Mouse (Mus musculus) neural tube, embryonic 14.5 days (tissue): ENCODE measurements at regions not wholly inside any gene's neighbourhood (a gene's known extent, or its start where the extent isn't known, plus 50 kb on each side); places are given as distances from the start of the nearest gene placed in this dataset.

Experiments
- ATAC-seq: fragments of 200-750 bp; cut with Nextera tagmentation; 2 replicates; pipeline ENCODE4 v1.8.0; 2017; ENCODE audit warnings: low read depth, mild to moderate bottlenecking, moderate TSS enrichment, moderate library complexity
- H3K27ac ChIP-seq: fragments of 300-500 bp; sonication (generic); 2 replicates; pipeline ENCODE4 v1.5.1; 2014; ENCODE audit warnings: low read depth, mild to moderate bottlenecking, control low read depth, low read length, moderate library complexity, mixed read lengths
- H3K27me3 ChIP-seq: fragments of 300-500 bp; sonication (generic); 2 replicates; pipeline ENCODE4 v1.6.1; 2014; ENCODE audit warnings: low read length; ENCODE audit not compliant: control insufficient read depth, insufficient read depth
- H3K36me3 ChIP-seq: fragments of 300-500 bp; sonication (generic); 2 replicates; pipeline ENCODE4 v1.6.1; 2014; ENCODE audit warnings: low read length, mixed read lengths; ENCODE audit not compliant: control insufficient read depth, insufficient read depth
- H3K4me1 ChIP-seq: fragments of 300-500 bp; sonication (generic); 2 replicates; pipeline ENCODE4 v1.6.1; 2014; ENCODE audit warnings: low read length; ENCODE audit not compliant: control insufficient read depth, insufficient read depth
- H3K4me2 ChIP-seq: fragments of 300-500 bp; sonication (generic); 2 replicates; pipeline ENCODE4 v1.6.1; 2014; ENCODE audit warnings: mild to moderate bottlenecking, low read depth, low read length, control low read depth
- H3K4me3 ChIP-seq: fragments of 300-500 bp; sonication (generic); 2 replicates; pipeline ENCODE4 v1.5.1; 2014; ENCODE audit warnings: low read depth, low read length, control low read depth, mixed read lengths
- H3K9ac ChIP-seq: fragments of 300-500 bp; sonication (generic); replicated peaks from 2 replicates; pipeline ENCODE4 v1.6.1; 2014; ENCODE audit warnings: low read depth, mild to moderate bottlenecking, control low read depth, low read length, mixed read lengths
- H3K9me3 ChIP-seq: fragments of 300-500 bp; sonication (generic); 2 replicates; pipeline ENCODE4 v1.6.1; 2016; ENCODE audit warnings: low read length; ENCODE audit not compliant: control insufficient read depth
- WGBS: fragments of 180-500 bp; shearing (Covaris S2); extraction: QIAGEN DNeasy Blood & Tissue Kit; methylation state at CpG from one replicate; pipeline ENCODE4 v1.1.7; 2014; 5-methylcytosine and 5-hydroxymethylcytosine counted together

DNA sequence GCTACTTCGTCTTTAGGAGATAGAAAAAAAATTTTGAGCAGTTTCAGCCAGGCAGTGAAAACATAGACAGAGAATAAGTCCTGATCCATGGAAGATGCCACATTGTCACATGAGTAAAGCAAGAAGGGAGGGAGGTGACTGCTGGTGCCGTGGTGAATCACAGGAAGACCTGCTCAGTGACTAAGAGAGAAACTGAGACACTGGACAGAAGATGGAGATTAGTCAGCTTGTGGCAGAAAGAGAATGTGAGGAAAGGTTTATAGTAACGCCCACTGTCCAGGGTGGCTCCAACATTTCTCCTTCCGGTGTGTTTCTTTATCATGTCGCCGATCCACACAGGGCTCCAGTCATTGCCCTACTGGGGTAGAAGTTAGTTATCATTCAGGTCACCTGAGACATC, 339.6 kb downstream of the Foxa2 start:
- ATAC-seq, result no peak

DNA sequence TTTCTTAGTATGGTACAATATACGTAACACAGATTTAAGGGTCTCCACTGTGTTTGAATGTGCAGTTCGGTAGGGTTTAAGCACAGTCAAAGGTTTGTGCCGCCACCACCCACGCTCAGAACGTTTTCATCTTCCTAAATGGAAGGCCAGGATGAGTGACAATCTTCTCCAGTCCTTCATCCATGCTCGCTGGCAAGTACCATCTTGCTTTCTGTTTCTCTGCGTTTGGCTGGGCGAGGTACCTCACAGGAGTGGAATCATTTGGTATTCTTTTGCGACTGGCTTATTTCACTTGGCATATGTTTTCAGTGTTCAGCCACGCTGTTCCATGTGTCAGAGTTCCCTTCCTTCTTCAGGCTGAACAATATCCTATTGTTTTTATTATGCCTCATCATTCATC, 342.3 kb downstream of the Pax1 start:
- Histone ChIP-seq H3K27me3 (no peaks in the 10 kb centered on the region), H3K36me3 (no peaks in the 10 kb centered on the region), H3K4me3 (no peak overlapping the region), H3K4me1 (no peaks in the 10 kb centered on the region), H3K9me3 (no peaks in the 10 kb centered on the region), H3K27ac (no peak overlapping the region), H3K9ac (no peak overlapping the region), H3K4me2 (no peak overlapping the region)
- ATAC-seq, result no peak
- WGBS, result 68% methylated on average over 10 of the region's 10 CpGs

More for the DNA sequence above, 339.6 kb downstream of the Foxa2 start:
- no peaks in the 10 kb centered on the region for H3K27me3 ChIP-seq
- H3K36me3 ChIP-seq, result no peaks in the 10 kb centered on the region
- no peaks in the 10 kb centered on the region for H3K9me3 ChIP-seq
- H3K4me2 ChIP-seq, result no peak overlapping the region
- H3K4me3 ChIP-seq, result no peak overlapping the region
- no peak overlapping the region for H3K9ac ChIP-seq
- WGBS, result 93% methylated on average over 6 of the region's 6 CpGs
- H3K4me1 ChIP-seq, result no peaks in the 10 kb centered on the region
- no peak overlapping the region for H3K27ac ChIP-seq

DNA sequence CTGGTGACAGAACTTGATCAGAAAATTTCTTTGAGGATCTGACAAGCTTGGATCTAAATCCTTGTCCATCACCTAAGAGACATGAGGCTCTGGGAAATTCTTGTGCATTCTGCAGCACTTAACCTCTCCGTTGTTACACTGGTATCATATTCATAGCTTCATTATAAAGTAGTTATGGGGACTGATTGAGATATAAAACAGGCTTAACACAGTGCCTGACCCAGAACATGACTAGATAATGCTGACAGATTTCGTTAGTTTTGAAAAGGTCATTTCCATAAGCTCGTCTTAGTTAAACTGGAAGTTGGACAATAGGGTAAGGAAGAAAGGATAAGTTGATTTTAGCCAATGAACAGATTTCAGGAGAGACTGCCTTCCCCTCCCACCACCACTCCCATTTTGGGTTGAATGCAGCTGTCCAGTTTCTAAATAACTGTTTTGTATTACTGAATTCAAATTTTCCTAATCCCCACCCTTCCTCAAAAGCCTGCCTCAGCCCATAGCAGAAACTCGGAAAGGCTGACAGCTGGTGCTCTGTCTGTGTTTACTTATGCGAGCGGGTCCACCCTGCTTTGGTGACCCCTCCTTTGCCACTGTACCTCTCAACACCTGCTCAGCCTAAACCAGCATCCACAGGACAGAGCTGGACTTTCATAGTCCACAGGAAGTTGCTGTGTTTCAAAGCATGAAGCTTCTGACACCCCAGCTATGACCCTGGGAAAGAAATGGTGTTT, 340.8 kb downstream of the Pax1 start:
- Histone ChIP-seq H3K4me2 (no peak overlapping the region), H3K9me3 (no peaks in the 10 kb centered on the region), H3K27me3 (no peaks in the 10 kb centered on the region), H3K4me3 (no peak overlapping the region), H3K36me3 (no peaks in the 10 kb centered on the region), H3K27ac (no peak overlapping the region), H3K9ac (no peak overlapping the region), H3K4me1 (no peaks in the 10 kb centered on the region)
- WGBS, result 60% methylated on average over 6 of the region's 6 CpGs
- no peak for ATAC-seq

DNA sequence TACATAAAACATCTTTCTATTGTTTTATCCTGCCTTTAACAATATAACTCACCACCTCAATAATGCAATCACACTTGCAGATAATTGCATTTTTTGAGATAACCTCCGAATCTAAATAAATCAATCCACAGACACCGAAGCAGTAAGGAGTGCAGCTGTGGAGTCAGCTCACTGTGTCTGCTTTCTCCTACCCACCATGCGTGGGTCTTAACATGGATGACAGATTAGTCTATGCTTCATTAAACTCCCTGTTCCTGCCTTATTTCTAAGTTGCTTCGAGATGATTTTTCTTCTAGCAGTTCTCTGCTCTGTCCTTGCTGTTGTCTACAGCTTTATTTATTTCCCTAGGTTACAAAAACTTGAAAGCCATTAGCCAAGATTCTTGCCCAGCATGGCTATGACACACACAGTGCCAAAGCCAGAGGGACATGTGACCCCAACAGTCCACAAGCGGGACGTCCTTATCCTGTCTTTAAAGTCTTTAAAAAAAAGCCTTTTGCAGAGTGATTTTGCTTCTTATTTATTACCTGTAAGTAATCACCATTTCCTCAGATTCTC, 337.9 kb downstream of the Pax1 start:
- Histone ChIP-seq H3K27ac (no peak overlapping the region), H3K4me2 (no peak overlapping the region), H3K36me3 (no peaks in the 10 kb centered on the region), H3K4me3 (no peak overlapping the region), H3K9me3 (no peaks in the 10 kb centered on the region), H3K27me3 (no peaks in the 10 kb centered on the region), H3K4me1 (no peaks in the 10 kb centered on the region), H3K9ac (no peak overlapping the region)
- WGBS, result 42% methylated on average over 6 of the region's 6 CpGs
- ATAC-seq, result 0 out of 2 replicates have a peak, but pooled peaks have one; percentile 24

DNA sequence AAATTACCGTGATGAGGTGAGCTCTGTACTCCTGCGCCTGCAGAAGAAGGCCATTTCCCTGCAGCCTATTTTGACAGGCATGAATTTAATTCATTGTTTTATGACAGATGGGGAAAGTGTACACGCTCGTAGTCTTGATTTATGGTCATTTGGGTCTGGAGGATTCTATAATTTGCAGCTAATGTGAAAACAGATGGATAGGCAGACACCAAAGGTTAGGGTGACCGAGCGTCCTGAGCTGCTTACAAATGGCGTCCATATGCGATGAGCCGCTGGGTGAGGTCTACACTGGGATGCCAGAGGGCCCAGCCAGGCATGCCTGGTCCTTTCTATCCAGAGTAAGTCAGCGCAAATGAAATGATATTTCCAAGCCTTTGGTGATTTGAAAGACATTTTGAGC, 330.2 kb downstream of the Pax1 start:
- 42% methylated on average over 10 of the region's 10 CpGs for WGBS
- Histone ChIP-seq H3K4me2 (no peak overlapping the region), H3K27ac (no peak overlapping the region), H3K36me3 (no peaks in the 10 kb centered on the region), H3K9ac (no peak overlapping the region), H3K4me1 (no peaks in the 10 kb centered on the region), H3K4me3 (no peak overlapping the region), H3K27me3 (no peaks in the 10 kb centered on the region), H3K9me3 (no peaks in the 10 kb centered on the region)
- ATAC-seq, result peak; percentile 68; the same call in 1 of the 2 replicates

DNA sequence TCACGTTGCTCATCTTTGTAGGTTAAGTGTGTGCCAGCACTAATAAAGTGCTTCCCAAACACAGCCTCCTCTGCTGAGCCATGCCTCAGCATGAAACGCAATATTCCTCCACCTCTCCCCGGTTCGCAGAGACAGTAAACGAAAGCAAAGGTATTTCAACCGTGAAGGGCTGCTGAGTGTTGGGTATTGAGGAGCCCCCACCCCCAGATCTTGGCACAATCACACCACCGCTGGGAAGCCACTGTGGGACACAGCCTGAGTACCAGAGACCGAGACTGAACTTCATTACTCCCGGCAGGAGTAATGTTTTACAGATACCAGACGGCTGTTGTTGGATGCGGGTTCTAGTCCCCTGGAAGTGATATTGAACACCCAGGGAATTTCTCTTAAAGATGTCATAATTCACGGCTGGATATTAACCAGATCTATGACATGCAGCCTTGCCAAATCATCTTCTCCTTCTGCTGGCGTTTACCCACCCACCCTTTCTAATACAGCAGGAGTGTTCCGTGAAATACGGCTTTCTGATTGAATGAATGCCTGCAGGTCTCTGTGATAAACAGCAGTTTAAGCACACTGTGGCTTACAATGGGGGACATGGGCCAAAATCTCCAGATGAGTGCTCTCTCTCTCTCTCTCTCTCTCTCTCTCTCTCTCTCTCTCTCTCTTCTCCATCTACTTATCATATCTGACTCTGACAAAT, 328.9 kb downstream of the Pax1 start:
- Histone ChIP-seq H3K36me3 (no peaks in the 10 kb centered on the region), H3K4me2 (no peak overlapping the region), H3K27ac (no peak overlapping the region), H3K27me3 (no peaks in the 10 kb centered on the region), H3K9ac (no peak overlapping the region), H3K9me3 (no peaks in the 10 kb centered on the region), H3K4me1 (no peaks in the 10 kb centered on the region), H3K4me3 (no peak overlapping the region)
- WGBS, result 38% methylated on average over 15 of the region's 15 CpGs
- ATAC-seq, result peak; percentile 80

DNA sequence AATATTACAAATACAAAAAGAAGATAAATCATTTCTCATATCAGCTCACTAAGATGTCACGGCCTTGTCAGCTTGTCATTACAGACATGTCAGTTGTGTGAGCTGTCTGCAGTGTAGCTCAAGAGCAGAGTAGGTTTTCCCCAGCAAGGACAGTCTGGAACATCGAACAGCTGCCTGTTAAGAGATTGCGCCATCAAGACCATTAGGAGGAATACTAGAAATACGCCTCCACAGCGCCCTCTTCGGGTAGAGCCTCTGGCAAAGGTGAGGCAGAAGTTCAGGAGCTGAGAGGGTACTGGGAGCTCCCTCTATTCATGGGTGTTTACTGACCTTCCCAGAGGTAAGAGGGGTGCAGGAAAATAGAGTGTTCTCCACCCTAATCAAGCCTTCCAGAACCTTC, 327.0 kb downstream of the Pax1 start:
- 21% methylated on average over 6 of the region's 6 CpGs for WGBS

DNA sequence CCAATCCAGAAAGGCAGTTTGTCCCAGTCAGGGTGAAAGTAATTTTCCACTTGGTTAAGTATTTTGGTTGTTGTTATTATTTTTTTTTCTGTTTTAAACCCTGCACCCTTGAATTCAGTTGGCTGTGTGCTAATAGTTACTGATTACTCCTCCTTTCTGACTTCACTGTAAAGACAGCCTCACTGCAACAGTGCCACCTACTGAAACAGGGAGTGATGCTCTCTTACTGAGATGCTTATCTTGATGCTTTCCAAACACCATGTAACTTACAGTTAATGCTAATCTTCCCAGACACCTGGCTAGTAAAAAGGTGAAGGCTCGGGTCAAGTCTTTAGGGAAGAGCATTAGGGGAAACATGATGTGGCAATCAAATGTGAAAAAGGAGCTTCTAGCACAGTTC, 294.9 kb downstream of the Pax1 start:
- 25% methylated on average over 1 of the region's 1 CpGs for WGBS
- Histone ChIP-seq H3K4me1 (no peaks in the 10 kb centered on the region), H3K9me3 (no peaks in the 10 kb centered on the region), H3K4me3 (no peak overlapping the region), H3K9ac (no peak overlapping the region), H3K27ac (no peak overlapping the region), H3K4me2 (no peak overlapping the region), H3K36me3 (no peaks in the 10 kb centered on the region), H3K27me3 (no peaks in the 10 kb centered on the region)
- ATAC-seq, result peak; percentile 60; the same call in 1 of the 2 replicates

More for the DNA sequence above, 327.0 kb downstream of the Pax1 start:
- H3K4me2 ChIP-seq, result no peak overlapping the region
- H3K9me3 ChIP-seq, result no peaks in the 10 kb centered on the region
- no peaks in the 10 kb centered on the region for H3K36me3 ChIP-seq
- no peak overlapping the region for H3K27ac ChIP-seq
- H3K27me3 ChIP-seq, result no peaks in the 10 kb centered on the region
- no peak for ATAC-seq
- no peak overlapping the region for H3K9ac ChIP-seq
- no peaks in the 10 kb centered on the region for H3K4me1 ChIP-seq
- no peak overlapping the region for H3K4me3 ChIP-seq

DNA sequence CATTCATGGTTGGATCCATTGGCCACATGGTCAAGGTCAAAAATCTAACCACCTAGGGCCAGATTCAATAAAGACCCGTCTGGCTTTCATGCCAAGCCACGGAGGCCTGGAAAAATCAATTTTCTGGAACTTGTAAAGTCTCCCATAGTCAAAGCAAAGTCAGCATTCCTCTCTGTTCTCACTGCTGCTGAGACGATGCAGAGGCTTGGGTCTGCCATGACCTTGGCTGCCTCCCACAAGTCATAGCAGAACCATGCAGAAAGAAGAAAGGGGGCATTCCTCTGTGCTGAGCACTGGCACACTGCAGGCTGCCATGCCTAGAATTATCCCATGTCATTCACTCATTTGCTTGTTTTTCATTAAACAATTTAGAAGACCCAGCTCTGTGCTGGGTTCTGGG, 288.5 kb downstream of the Pax1 start:
- H3K9ac ChIP-seq, result no peak overlapping the region
- no peaks in the 10 kb centered on the region for H3K36me3 ChIP-seq
- no peak for ATAC-seq
- H3K4me2 ChIP-seq, result no peak overlapping the region
- H3K27ac ChIP-seq, result no peak overlapping the region
- no peaks in the 10 kb centered on the region for H3K27me3 ChIP-seq
- 49% methylated on average over 3 of the region's 3 CpGs for WGBS
- no peak overlapping the region for H3K4me3 ChIP-seq
- no peaks in the 10 kb centered on the region for H3K9me3 ChIP-seq
- no peaks in the 10 kb centered on the region for H3K4me1 ChIP-seq
